Mouse (Mus musculus) midbrain, embryonic 11.5 days (tissue): ENCODE results near the gene Rcan3. TPM values are rescaled to one million over a fixed set of nuclear protein-coding genes. Genes with fewer than 3 reads are reported as not detected.

ENCODE experiments used
- ATAC-seq: fragments of 200-750 bp; cut with Nextera tagmentation; 2 replicates; pipeline ENCODE4 v1.8.0; 2017; ENCODE audit warnings: moderate TSS enrichment, moderate library complexity; ENCODE audit not compliant: low FRiP score
- DNase-seq: peaks from one replicate; pipeline ENCODE4 v3.0.0; 2015; ENCODE audit warnings: low spot score; ENCODE audit errors: missing footprints
- H3K27ac ChIP-seq: fragments of 300-500 bp; sonication (generic); 2 replicates; pipeline ENCODE4 v1.5.1; 2014; ENCODE audit warnings: low read depth, low read length
- H3K27me3 ChIP-seq: fragments of 300-500 bp; sonication (generic); 2 replicates; pipeline ENCODE4 v1.6.1; 2014; ENCODE audit warnings: mild to moderate bottlenecking, low read length, moderate library complexity, mixed read lengths; ENCODE audit not compliant: control insufficient read depth, insufficient read depth
- H3K36me3 ChIP-seq: fragments of 300-500 bp; sonication (generic); 2 replicates; pipeline ENCODE4 v1.6.1; 2014; ENCODE audit warnings: mild to moderate bottlenecking, low read length, moderate library complexity, mixed read lengths; ENCODE audit not compliant: control insufficient read depth, insufficient read depth
- H3K4me1 ChIP-seq: fragments of 300-500 bp; sonication (generic); 2 replicates; pipeline ENCODE4 v1.6.1; 2014; ENCODE audit warnings: low read length; ENCODE audit not compliant: control insufficient read depth, insufficient read depth
- H3K4me2 ChIP-seq: fragments of 300-500 bp; sonication (generic); 2 replicates; pipeline ENCODE4 v1.6.1; 2014; ENCODE audit warnings: mild to moderate bottlenecking, moderate library complexity
- H3K4me3 ChIP-seq: fragments of 300-500 bp; sonication (generic); 2 replicates; pipeline ENCODE4 v1.5.1; 2014; ENCODE audit warnings: low read depth, low read length
- H3K9ac ChIP-seq: fragments of 300-500 bp; sonication (generic); 2 replicates; pipeline ENCODE4 v1.6.1; 2014; ENCODE audit warnings: low read length
- H3K9me3 ChIP-seq: fragments of 300-500 bp; sonication (generic); 2 replicates; pipeline ENCODE4 v1.6.1; 2016; ENCODE audit warnings: low read length; ENCODE audit not compliant: control insufficient read depth
- WGBS: fragments of 180-500 bp; shearing (Covaris S2); extraction: QIAGEN DNeasy Blood & Tissue Kit; methylation state at CpG from one replicate; pipeline ENCODE4 v1.1.7; 2014; 5-methylcytosine and 5-hydroxymethylcytosine counted together
- polyA plus RNA-seq: library from polyadenylated mRNA; unstranded; fragments of >200 nt; fragmentation: Nextera tagmentation; extraction: Ambion mirVana; gene quantifications from 2 replicates; pipeline ENCODE4 v1.2.1, GENCODE M21; 2014

Gene Rcan3
- polyA plus RNA-seq, 1 experiment from 2014 or later = 9.1 TPM

GRCm38 (mm10) chr4:135401881-135402280 lies 31.8 kb downstream of the Rcan3 start:
- no peak overlapping the region for H3K27ac ChIP-seq
- H3K4me2 ChIP-seq = no peak overlapping the region
- H3K36me3 ChIP-seq = no peaks in the 10 kb centered on the region
- ATAC-seq = no peak
- WGBS = 11% methylated on average over 7 of the region's 7 CpGs
- peaks cover 7% of the 10 kb centered on the region for H3K4me1 ChIP-seq
- H3K9ac ChIP-seq = no peak overlapping the region
- peaks cover 24% of the 10 kb centered on the region for H3K27me3 ChIP-seq
- no peaks in the 10 kb centered on the region for H3K9me3 ChIP-seq
- H3K4me3 ChIP-seq = no peak overlapping the region
- DNase-seq = peak; percentile 67

- Histone ChIP-seq H3K4me3 (peak within 1 kb of the TSS; percentile 23), H3K27ac (no peak within 1 kb of the TSS), H3K9ac (peak within 1 kb of the TSS; percentile 30), H3K4me1 (peaks cover 7% of the 10 kb centered on the region), H3K9me3 (no peaks in the 10 kb centered on the region), H3K27me3 (peaks cover 30% of the 10 kb centered on the region), H3K36me3 (no peaks in the 10 kb centered on the region), H3K4me2 (peak within 1 kb of the TSS; percentile 55)
- ATAC-seq (no peak), DNase-seq (peak; percentile 91)
- WGBS = 1% methylated on average over 29 of the region's 29 CpGs
Measured at GRCm38 (mm10) chr4:135397991-135398390, 35.7 kb downstream of the Rcan3 start, which contains the start of gene Ncmap. Ncmap (minus strand) TSS chr4:135398227.

GRCm38 (mm10) chr4:135397551-135397950 lies 36.1 kb downstream of the Rcan3 start:
- H3K36me3 ChIP-seq = no peaks in the 10 kb centered on the region
- no peaks in the 10 kb centered on the region for H3K9me3 ChIP-seq
- no peak for ATAC-seq
- H3K27me3 ChIP-seq = peaks cover 30% of the 10 kb centered on the region
- peak overlapping the region; percentile 55 for H3K4me2 ChIP-seq
- peak overlapping the region; percentile 30; the same call in 1 of the 2 replicates for H3K9ac ChIP-seq
- WGBS = 6% methylated on average over 16 of the region's 16 CpGs
- peaks cover 7% of the 10 kb centered on the region for H3K4me1 ChIP-seq
- H3K27ac ChIP-seq = no peak overlapping the region
- peak; percentile 86 for DNase-seq
- peak overlapping the region; percentile 23 for H3K4me3 ChIP-seq

- Histone ChIP-seq H3K9me3 (no peaks in the 10 kb centered on the region), H3K9ac (no peak overlapping the region), H3K4me3 (no peak overlapping the region), H3K36me3 (no peaks in the 10 kb centered on the region), H3K27me3 (peaks cover 30% of the 10 kb centered on the region), H3K4me1 (peaks cover 7% of the 10 kb centered on the region), H3K27ac (no peak overlapping the region), H3K4me2 (no peak overlapping the region)
- ATAC-seq (no peak), DNase-seq (no peak)
- 88% methylated on average over 5 of the region's 5 CpGs for WGBS
Measured at GRCm38 (mm10) chr4:135396303-135396702, 37.4 kb downstream of the Rcan3 start.

- ATAC-seq (no peak), DNase-seq (no peak)
- no peaks in the 10 kb centered on the region for H3K36me3 ChIP-seq
- no peaks in the 10 kb centered on the region for H3K9me3 ChIP-seq
- no peak overlapping the region for H3K9ac ChIP-seq
- H3K4me2 ChIP-seq = no peak overlapping the region
- H3K4me1 ChIP-seq = peaks cover 7% of the 10 kb centered on the region
- no peak overlapping the region for H3K4me3 ChIP-seq
- H3K27me3 ChIP-seq = peaks cover 30% of the 10 kb centered on the region
- no peak overlapping the region for H3K27ac ChIP-seq
- 89% methylated on average over 4 of the region's 4 CpGs for WGBS
Measured at GRCm38 (mm10) chr4:135395375-135395774, 38.3 kb downstream of the Rcan3 start.

- 89% methylated on average over 7 of the region's 7 CpGs for WGBS
- no peak overlapping the region for H3K4me3 ChIP-seq
- H3K4me2 ChIP-seq = no peak overlapping the region
- H3K27me3 ChIP-seq = peaks cover 30% of the 10 kb centered on the region
- H3K27ac ChIP-seq = no peak overlapping the region
- H3K4me1 ChIP-seq = peaks cover 7% of the 10 kb centered on the region
- DNase-seq (no peak), ATAC-seq (no peak)
- H3K9me3 ChIP-seq = no peaks in the 10 kb centered on the region
- no peak overlapping the region for H3K9ac ChIP-seq
- no peaks in the 10 kb centered on the region for H3K36me3 ChIP-seq
Measured at GRCm38 (mm10) chr4:135394666-135395065, 39.0 kb downstream of the Rcan3 start.

GRCm38 (mm10) chr4:135393381-135393780 lies 40.3 kb downstream of the Rcan3 start:
- ATAC-seq = no peak
- no peak overlapping the region for H3K4me3 ChIP-seq

GRCm38 (mm10) chr4:135392801-135393200 lies 40.9 kb downstream of the Rcan3 start:
- 84% methylated on average over 3 of the region's 3 CpGs for WGBS
- Histone ChIP-seq H3K4me2 (no peak overlapping the region), H3K9ac (no peak overlapping the region), H3K4me1 (peaks cover 2% of the 10 kb centered on the region), H3K27ac (no peak overlapping the region), H3K27me3 (peaks cover 15% of the 10 kb centered on the region), H3K9me3 (no peaks in the 10 kb centered on the region), H3K4me3 (no peak overlapping the region), H3K36me3 (no peaks in the 10 kb centered on the region)
- ATAC-seq (no peak), DNase-seq (no peak)

More at GRCm38 (mm10) chr4:135393381-135393780, 40.3 kb downstream of the Rcan3 start:
- no peak overlapping the region for H3K9ac ChIP-seq
- no peak for DNase-seq
- H3K4me1 ChIP-seq = peaks cover 7% of the 10 kb centered on the region
- WGBS = 87% methylated on average over 6 of the region's 6 CpGs
- no peak overlapping the region for H3K4me2 ChIP-seq
- H3K27me3 ChIP-seq = peaks cover 21% of the 10 kb centered on the region
- H3K27ac ChIP-seq = no peak overlapping the region
- H3K9me3 ChIP-seq = no peaks in the 10 kb centered on the region
- no peaks in the 10 kb centered on the region for H3K36me3 ChIP-seq

GRCm38 (mm10) chr4:135391014-135391413 lies 42.6 kb downstream of the Rcan3 start:
- ATAC-seq = no peak
- Histone ChIP-seq H3K4me1 (no peaks in the 10 kb centered on the region), H3K4me3 (no peak overlapping the region), H3K9ac (no peak overlapping the region), H3K27ac (no peak overlapping the region), H3K9me3 (no peaks in the 10 kb centered on the region), H3K36me3 (no peaks in the 10 kb centered on the region), H3K27me3 (no peaks in the 10 kb centered on the region), H3K4me2 (no peak overlapping the region)
- WGBS = 76% methylated on average over 6 of the region's 6 CpGs
- no peak for DNase-seq
